Mouse (Mus musculus): Measurements from ENCODE around the gene Ppil6.

Ppil6 gene

DNA sequence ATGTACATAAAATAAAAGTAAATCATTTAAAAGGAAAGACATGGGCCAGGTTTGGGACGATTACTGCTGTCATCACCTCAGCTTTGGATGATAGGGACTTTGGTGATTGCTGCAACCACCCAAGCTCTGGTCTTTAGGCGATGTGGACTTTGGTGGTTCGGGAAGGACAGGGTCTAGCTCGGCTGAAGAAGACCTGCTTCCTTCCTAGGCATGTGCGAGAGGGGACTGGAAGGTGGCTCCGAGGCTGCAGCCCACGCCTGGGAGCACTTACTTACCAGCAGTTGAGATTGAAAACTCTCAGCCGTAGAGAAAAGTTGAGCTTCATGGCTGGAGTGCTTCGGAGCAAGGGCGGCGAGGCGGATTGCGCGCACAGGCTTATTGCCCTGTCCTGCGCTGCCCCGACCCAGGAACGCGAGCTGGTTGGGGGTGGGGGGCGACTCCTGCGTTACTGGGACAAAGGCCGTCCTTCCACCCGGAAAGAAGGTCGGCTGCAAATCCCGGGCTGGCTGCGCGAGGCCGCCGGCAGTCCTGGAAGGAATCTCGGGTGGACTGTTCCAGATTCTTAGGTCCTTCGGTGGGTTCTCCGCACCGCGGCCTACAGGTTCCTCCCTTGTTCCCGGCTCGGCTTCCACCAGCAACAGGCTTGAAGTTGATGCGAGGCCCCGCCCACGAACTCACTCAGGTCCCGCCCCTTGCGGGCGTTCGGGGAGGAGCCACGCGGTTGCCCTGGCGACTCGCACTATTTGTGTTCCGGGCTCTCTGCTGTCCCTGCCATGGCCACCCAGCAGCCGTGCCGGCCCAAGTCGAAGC is at the start of gene Ppil6, which contains the start of gene Smpd2:
Gene Ppil6 (plus strand): TSS at position 732 of the 810 bp plus-strand sequence.
Gene Smpd2 (minus strand): TSS at position 662 of the 810 bp plus-strand sequence.
- peak; percentile 90 for DNase-seq (ENCODE audit: low read depth)

DNA sequence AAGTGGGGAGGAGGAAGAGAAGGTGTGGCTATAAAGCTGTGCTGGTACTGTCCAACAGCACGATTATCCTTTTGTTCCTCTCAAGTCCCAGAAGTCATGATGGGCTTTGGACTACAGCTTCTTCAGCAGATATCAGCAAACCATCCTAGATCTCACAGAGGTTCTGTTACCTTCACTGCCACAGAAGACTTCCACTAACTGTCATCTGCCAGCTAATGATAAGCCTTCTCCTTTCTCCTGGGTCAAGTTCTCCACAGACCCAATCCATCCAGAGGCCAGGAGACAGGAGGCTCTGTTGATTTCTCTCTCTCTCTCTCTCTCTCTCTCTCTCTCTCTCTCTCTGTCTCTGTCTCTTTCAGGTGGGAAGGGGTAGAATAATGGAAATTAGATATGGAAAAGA is 42.0 kb upstream of the Ppil6 start:
- DNase-seq (ENCODE audit: low read depth): no peak

DNA sequence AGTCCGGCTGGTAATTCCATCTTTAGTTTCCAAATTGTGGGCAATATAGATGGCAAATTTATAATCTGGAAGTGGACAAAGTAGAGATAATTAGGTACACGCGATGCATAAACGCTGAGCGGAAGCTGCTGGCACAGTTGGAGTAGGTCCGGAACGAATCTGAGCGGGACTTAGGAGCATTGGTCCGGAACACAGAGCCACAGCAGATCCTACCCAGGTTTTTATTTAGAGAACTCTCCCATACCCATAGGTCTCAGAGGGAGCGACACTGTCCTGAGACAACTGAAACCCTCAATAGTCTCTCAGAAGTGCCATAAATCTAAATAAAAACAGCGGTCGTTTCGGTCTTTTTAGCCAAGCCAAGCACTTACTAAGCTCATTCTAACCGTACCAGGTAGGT is 40.6 kb upstream of the Ppil6 start:
- DNase-seq (ENCODE audit: low read depth): no peak

DNA sequence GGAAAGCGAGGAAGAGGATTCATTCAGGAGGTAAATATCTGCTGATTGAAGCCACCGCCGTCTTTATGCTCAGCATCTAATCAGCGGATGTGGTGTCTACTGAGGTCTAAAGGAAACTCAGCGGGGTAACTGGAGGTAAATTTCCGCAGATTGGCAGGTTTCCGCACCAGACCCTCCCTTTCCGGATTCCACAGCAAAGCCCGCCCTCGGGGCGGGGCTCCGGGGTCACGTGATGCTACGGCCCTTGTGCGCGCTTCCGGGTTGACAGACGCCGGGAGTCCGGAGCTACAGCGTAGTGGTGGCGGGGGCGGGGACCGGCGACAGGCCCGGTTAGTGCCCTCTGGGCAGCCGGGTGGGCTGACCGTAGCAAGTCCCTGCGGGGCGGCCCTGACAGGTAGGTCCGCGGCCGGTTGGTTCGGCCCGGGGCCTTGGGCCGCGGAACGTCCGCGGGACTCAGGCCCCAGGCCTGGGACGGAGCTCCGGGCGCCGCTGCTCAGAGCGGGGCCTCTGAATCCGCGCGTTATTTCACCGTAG is 40.0 kb upstream of the Ppil6 start, which contains the start of gene Zbtb24:
Gene Zbtb24 (plus strand): TSS at position 247 of the 534 bp plus-strand sequence.
- DNase-seq (ENCODE audit: low read depth): peak; percentile 95

DNA sequence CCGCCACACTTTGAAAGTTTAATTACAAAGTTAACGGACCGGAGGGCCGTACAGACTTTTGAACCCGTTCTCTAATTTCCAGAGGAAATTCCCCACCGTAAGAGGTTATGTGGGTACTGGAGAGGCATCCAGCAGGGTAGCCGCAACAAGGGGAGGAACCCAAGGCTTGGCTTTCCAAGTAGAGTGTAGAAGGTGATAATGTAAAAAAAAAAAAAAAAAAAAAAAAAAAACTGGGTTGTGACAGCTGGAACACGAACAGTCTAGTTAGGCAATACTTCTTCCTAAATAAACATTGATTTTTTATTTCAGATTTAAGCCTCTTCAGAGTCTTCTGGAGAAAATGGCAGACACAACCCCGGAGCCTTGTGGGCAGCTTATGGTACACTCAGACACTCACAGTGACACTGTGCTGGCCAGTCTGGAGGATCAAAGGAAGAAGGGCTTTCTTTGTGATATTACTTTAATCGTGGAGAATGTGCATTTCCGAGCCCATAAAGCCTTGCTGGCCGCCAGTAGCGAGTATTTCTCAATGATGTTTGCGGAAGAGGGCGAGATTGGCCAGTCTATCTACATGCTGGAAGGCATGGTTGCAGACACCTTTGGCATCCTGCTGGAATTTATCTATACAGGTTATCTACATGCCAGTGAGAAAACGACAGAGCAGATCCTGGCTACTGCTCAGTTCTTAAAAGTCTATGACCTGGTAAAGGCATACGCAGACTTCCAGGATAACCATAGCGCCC is 39.3 kb upstream of the Ppil6 start:
- DNase-seq (ENCODE audit: low read depth): no peak

DNA sequence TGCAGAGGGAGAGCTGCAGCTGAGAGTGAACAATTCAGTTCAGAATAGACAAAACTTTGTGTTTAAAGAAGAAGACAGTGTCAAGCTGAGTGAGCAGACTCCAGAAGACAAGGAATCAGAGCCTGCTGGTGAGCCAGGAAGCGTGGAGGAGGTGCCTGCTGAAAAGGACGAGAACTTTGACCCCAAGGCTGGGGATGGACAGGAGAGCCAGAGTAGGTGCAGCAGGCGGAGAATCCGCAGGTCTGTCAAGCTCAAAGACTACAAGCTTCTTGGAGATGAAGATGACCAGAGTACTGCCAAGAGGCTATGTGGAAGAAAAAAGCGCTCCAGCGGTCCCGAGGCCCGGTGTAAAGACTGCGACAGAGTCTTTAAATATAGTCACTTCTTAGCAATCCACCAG is 38.6 kb upstream of the Ppil6 start:
- no peak for DNase-seq (ENCODE audit: low read depth)

DNA sequence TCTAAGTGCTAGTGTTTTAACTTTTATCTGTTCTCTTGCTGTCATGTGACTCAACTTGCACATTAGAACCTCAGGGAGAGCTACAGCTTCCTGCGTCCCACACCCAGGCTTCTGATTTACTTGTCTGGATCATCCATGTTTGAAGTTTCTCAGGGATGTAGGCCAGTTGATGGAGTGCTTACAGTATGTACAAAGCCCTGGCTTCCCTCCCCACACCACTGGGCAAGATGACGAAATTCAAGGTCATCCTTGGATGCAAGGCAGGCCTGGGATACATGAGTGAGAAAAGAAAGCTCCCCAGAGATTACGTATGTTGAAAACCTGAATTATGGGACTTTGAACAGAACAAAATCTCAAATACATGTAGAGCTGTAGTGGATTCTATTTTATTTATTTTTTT is 37.4 kb upstream of the Ppil6 start:
- DNase-seq (ENCODE audit: low read depth): no peak

DNA sequence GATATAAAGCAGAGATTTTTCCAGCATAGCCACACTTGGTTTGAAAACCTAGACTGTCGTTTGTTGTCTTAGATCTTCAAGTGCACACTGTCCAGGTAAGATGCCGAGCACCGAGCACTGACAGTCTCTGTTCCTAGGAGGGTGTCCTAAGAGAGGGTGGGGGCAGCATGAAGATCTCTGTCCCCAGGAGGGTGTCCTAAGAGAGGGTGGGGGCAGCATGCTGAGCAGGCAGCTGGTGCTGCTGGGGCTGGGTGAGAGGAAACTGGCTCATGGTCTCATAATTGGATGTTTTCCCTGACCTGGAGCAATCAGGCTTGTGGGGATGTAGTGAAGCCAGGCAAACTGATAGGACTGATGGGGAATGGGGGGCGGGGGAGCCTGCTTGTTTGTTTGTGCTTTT is 30.2 kb upstream of the Ppil6 start:
- no peak for DNase-seq (ENCODE audit: low read depth)

DNA sequence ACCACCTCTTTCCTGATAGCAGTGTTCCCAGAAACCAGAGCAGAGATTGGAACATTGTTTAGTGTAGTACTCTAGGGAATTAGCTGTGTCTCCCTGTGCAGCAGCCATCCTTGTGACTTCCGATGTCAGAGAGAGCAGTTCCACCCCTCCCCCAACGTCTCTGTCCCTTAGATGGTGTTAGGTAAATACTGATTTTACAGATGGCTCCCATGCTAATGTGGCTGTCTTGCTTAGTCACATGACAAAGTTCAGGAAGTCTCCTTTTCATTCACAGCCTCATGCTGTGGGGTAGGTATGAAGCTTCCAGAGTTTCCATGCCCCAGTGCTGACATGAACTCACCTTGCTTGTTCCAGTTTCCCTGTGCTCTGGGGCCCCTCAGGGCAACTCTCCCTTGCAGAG is 29.7 kb upstream of the Ppil6 start:
- no peak for DNase-seq (ENCODE audit: low read depth)

DNA sequence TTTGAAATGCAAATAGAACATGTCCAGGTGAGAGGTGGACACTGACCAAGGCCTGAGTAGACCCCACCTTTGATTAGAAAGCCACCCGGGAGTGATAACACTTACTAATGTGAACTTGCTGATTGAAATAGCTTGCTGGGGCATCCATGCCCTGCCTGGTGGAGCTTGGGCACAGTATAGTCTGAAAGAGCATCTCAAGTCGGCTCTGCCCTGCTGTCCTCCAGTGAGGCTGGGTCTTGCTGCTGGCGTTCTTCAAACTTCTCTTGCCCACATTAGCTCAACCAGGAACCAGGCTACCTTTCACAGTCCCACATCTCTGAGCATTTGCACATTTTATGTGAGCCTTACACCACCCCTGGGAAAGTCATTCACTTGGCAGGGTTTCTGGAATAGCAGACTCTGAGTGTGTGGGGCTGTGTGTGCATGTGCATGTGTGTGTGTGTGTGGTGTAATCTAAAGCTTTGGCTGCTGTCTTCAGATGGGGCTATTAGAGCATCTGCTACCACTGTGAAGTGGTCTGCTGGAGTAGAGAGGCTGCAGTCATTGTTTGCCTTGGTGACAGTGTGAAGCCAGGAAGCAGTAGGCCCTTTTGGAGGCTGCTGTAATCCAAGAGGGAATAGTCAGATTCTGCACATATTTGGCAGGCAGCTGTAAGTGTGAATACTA is 29.0 kb upstream of the Ppil6 start:
- DNase-seq (ENCODE audit: low read depth): no peak

DNA sequence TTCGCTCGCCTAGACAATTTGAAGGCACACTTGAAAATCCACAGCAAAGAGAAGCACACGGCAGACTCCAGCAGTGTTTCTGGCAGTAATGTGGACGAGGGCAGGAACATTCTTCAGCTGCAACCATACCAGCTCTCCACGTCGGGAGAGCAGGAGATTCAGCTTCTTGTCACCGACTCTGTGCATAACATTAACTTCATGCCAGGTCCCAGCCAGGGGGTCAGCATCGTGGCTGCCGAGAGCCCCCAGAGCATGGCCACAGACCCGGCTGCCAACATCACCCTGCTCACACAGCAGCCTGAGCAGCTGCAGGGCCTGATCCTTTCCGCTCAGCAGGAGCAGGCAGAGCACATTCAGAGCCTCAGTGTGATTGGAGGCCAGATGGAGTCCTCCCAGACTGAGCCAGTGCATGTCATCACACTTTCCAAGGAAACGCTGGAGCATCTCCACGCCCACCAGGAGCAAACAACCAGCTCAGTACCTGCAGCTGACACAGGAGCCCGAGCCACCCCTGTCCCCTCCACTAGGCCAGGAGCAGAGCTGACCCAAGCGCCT is 25.8 kb upstream of the Ppil6 start:
- DNase-seq (ENCODE audit: low read depth): no peak

DNA sequence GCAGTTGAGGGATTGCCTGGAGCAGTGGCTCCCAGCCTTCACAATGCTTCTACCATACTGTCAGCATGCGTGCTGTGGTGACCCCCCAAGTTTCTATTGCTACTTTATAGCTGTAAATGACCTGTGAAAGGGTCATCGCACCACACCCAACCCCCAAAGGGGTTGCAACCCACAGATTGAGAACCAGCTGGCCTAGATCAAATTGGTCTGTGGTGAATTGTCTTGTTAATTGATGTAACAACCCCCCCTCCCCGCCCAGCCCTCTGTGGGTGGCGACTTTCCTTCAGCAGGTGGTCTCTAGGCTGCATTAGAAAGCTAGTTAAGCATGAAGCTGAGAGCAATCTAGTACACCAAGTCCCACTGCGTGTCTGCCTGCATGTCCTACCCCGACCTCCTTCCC is 22.9 kb upstream of the Ppil6 start:
- DNase-seq (ENCODE audit: low read depth): no peak

DNA sequence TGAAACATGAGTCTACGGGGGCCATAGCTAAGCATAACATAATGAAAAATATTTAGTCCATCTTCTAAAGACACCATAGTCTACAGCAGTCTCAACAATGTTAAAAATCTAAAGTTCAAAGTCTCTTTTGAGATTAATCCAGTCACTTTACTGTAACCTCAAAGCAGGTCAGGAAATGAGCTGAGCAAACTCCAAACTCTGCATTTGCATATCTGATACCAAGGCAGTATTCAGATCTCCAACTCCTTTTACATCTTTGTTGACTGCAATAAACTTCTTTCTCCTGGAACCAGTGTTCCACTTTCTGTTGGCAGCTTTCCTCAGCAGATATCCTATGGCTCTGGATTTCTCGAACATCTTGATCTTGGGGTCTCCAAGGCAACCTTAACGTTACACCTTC is 19.5 kb upstream of the Ppil6 start:
- DNase-seq (ENCODE audit: low read depth): no peak

DNA sequence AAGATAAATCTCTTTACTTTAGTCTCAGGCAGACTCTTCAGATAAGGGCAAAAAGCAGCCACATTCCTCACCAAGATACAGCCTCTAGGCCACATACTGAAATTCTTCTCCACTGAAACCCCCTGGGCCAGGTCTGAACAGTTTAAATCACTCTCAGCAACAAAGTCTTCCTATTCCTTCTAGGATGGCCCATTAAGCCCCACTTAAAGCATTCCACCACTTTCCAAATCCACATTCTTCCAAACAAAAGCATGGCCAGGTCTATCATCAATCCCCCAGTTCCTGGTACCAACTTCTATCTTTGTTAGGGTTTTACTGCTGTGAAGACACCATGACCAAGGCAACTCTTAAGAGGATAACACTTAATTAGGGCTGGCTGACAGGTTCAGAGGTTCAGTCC is 17.7 kb upstream of the Ppil6 start:
- DNase-seq (ENCODE audit: low read depth): no peak

DNA sequence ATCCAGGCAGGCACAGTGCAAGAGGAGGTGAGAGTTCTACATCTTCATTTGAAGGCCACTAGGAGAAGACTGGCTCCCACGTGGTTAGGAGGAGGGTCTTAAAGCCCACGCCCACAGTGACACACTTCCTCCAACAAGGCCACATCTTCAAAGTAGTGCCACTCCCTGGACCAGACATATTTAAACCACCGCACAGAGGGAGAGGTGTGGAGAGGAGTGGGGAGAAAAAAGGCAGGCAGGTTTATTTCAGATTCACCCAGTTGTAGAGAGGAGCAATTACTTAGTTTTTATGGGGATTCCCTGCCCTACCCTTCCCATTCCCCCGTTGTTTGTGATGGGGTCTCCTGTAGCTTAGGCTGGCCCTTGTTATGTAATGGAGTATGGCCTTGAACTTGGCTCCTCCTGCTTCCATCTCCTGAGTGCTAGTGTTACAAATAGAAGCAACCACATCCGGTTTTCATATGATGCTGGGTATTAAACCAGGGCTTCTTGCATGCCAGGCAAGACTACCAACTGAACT is 17.2 kb upstream of the Ppil6 start:
- DNase-seq (ENCODE audit: low read depth): no peak

DNA sequence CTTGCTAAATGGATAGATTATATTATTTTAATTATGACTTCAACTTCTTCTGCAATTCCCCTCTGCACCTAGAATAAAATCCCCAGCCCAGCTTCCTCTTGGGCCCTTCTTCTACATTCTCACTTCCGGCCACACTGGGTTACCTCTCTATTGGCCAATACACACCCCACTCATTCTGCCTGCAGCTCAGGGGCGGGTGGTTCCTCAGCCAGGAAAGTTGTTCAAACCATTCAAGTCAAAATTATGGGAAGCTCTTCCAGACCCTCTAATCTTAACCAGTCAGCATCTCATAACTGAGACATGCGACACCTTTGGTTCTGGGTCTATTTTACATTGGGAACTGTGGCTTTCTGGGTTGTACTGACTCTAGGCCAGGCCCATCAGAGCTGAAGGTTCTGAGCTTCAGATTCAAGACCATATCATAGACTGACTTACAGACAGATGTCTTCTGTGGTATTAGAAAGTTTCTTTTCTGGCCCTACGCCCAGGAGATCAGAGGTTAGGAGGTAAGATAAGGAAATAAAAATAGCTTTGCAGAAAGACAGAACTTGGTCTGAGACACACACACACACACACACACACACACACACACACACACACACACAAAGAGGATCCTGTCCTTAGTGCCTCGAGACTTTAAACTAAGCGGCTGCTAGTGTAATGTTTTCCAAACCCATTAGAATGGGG is 16.3 kb upstream of the Ppil6 start:
- DNase-seq (ENCODE audit: low read depth): no peak

DNA sequence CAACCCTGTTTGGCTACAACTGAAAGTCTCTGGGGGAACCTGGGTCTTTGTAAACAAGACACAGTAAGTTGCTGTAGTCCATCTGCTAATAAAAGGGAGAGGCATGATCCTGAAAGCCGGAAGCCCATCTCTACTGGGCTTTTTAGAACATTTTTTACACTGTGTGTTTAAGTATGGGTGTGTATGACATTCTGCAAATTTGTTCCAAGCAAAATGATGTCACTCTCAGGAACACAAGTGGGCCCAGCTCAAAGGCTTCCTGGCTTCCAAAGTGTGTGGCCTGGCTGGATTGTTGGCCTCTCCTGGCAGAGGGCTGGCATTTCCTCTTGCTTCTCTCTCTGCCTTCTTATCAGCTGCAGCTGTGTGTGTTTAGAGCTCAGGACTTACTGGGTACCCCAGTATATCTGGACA is 15.3 kb upstream of the Ppil6 start:
- no peak for DNase-seq (ENCODE audit: low read depth)

DNA sequence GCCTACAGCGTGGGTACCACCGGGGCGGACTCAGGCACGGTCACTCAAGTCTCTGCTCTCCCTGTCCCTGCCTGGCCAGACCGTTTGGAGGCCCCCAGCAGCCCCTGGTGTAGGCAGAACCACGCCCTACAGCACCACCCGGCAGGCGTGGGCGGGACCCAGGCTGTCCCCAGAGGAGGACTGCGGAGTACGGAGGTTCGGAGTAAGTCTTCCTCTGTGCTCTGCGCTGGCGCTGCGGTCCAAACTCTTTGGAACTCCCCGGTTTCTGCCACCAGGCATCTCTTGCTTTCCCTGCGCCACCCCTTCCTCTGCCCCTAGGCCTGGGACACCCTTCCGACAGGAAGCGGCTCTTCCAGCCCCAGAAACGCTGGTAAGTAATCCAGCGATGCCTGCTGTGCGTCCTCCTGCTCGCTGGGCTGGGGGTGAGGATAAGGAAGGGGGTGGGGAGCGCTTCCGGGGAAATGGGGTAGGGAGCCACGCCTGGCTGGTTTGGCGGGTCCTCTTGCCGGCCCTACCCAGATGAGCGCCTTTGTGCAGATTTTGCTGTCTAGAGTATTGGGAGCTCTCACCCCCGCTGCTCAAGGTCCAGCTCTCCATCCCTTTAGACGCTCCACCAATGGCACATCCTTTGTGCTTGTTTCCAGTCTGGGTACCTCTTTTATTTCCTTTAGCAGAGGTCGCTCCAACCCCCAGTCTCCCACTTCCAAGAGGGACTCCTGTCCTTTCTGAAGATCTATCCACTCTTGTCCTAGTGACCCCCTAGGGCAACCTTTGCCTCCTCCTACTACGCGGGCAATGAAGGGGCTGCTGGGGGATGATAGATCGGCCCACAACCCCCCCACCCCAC is 13.8 kb upstream of the Ppil6 start, which contains the start of gene Mical1:
Gene Mical1 (plus strand): TSS at position 144 of the 847 bp plus-strand sequence.
- DNase-seq (ENCODE audit: low read depth): no peak

DNA sequence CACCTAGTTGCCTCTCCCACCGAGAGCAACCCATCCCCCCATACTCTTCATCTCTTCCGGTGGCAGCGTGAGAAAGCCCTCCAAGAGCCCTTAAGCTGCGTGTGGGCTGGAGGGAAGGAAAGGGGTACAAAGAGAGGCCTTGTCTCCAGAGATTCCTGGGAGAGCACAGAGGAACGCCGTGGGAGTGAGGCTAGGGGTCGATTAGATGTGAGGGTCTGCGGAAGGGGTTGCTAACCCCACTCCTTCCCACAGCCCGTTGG is 13.3 kb upstream of the Ppil6 start:
- no peak for DNase-seq (ENCODE audit: low read depth)
